Mouse (Mus musculus): ENCODE results near the gene Cnot10. TPM values are rescaled to one million over a fixed set of nuclear protein-coding genes. Genes with fewer than 3 reads are reported as not detected.

The Cnot10 gene
- total RNA-seq, 2 experiments from 2014 or later, result 43.8 to 58.2 TPM

- DNase-seq (ENCODE audit: low spot score in 2 of 2), result no peak
Measured at GRCm38 (mm10) chr9:114549117-114549516, 90.9 kb downstream of the Cnot10 start.

GRCm38 (mm10) chr9:114548496-114548895 lies 91.5 kb downstream of the Cnot10 start:
- DNase-seq (ENCODE audit: low spot score in 2 of 2), result no peak

DNA sequence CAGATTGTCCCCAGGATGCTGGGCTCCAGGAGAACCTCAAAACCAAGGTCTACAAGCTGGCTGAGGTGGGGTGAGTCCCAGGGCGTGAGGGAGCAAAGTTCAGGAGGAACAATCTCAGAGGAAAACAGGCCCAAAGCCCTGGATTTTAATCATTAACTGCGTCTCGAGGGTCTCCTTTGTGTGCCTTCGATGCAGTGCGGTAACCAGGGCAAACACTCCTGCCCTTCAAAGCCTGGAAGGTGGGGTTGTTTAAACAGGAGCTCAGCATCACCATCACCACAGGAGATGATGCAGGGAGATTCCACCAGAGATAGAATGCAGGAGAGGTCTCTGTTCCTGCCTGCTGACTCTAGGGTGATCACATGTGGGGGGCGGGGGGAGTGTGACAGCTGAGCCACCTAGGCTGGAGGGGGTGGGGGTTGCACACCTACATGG lies 92.3 kb downstream of the Cnot10 start:
- no peak for DNase-seq (ENCODE audit: low spot score in 2 of 2)

DNA sequence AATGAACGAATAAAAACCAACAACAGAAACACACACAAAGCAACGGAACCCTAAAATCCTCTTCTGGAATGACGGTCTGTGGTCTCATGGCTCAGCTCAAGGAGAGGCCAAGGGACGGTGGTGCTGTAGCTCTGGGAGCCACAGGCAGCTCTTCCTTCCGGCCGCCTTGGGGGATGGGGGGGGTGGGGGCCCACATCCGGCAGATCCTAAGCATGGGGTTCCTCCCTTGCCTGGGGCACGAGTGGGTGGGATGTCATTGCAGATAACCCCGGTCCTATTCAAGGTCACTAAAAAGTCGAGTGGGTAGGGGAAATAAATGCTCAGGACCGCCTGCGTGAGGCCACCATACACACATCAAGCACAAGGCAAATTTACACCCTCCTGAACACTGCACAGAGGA lies 93.2 kb downstream of the Cnot10 start:
- no peak for DNase-seq (ENCODE audit: low spot score in 2 of 2)

GRCm38 (mm10) chr9:114544754-114545393 lies 95.1 kb downstream of the Cnot10 start:
- DNase-seq (ENCODE audit: low spot score in 2 of 2), result peak in 1 of 2 experiments; percentile 7

DNA sequence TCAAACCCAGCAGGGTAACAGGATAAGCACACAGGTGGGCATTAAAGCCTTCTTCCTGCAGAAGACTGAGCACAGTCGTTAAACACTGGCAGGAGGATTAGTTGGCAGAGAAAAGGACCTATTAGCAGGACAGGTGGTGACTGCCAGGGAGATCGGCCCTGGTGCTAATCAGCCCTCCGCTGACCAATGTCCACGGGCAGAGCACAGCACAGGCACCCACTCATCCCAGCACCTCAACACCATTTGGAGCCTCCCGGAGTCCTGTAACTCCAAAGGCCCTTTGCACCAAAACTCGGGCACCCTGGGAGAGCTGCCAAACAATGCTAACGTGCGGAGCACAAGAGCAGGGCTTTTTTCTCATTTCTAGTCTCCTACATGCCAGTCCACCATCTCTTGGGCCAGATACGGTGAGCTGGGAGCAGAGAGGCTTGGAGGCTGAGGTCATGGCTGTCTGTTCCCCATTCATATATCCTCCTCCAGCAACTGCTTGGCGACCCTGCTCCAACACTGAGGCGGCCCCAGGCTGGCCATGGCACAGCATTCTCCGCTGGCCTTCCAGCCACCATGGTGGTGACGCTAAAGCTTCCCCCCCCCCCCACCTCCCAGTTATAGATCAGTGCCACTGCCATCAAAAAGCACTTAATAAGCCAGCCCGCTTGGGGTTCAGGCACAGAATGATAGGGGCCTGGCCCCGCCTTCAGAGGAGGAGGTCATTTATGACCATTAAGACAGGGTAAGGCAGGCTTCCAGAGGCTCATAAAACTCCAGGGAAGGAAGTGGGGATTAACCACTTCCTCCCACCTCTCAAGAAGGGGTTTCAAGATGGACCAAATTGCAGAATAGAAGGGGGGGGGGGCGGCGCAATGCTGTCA lies 95.9 kb downstream of the Cnot10 start:
- DNase-seq (ENCODE audit: low spot score in 2 of 2), result no peak

- DNase-seq (ENCODE audit: low spot score in 2 of 2), result no peak
Measured at GRCm38 (mm10) chr9:114541279-114541741, 98.7 kb downstream of the Cnot10 start.

- DNase-seq (ENCODE audit: low spot score in 2 of 2), result no peak
Measured at GRCm38 (mm10) chr9:114538996-114539563, 100.9 kb downstream of the Cnot10 start.

- no peak for DNase-seq (ENCODE audit: low spot score in 2 of 2)
Measured at GRCm38 (mm10) chr9:114536628-114537027, 103.4 kb downstream of the Cnot10 start.

Other genes with a start within 250 kb of the Cnot10 start
- 10 to 100 TPM in 1 of 2 experiments, 1 to 10 TPM in 1; 7.9 to 10.3 TPM for gene Crtap, start 249.5 kb downstream of the Cnot10 start, total RNA-seq (2021)
- 10 to 100 TPM; 25.2 to 27.6 TPM for gene Glb1, start 239.1 kb downstream of the Cnot10 start, total RNA-seq (2021)
- gene Tmppe, start 239.1 kb downstream of the Cnot10 start, total RNA-seq (2021), result 1 to 10 TPM; 8.9 to 9.4 TPM
- gene Ccr4, start 135.3 kb downstream of the Cnot10 start, total RNA-seq (2021), result not detected
- gene C130032M10Rik, start 124.5 kb downstream of the Cnot10 start, total RNA-seq (2021), result not detected
- gene Trim71, start 75.8 kb downstream of the Cnot10 start, total RNA-seq (2021), result under 1 TPM; 0.50 to 0.69 TPM
- gene Dync1li1, start 48.6 kb upstream of the Cnot10 start, total RNA-seq (2021), result 100 to 1,000 TPM in 1 of 2 experiments, 10 to 100 TPM in 1; 98.6 to 107 TPM
- 10 to 100 TPM; 25.9 to 28.1 TPM for gene Cmtm6, start 90.9 kb upstream of the Cnot10 start, total RNA-seq (2021)
- 1 to 10 TPM; 7.4 to 8.3 TPM for gene Cmtm7, start 141.7 kb upstream of the Cnot10 start, total RNA-seq (2021)
- gene Cmtm8, start 204.0 kb upstream of the Cnot10 start, total RNA-seq (2021), result 1 to 10 TPM; 3.7 to 3.8 TPM